Mouse (Mus musculus) kidney, adult 2 months (tissue): ENCODE results near the gene Cfap298.

Experiments used
- CTCF ChIP-seq: fragments of 200-500 bp; conservative IDR thresholded peaks from 2 replicates; pipeline ENCODE4 v1.5.1; 2011; ENCODE audit warnings: low read depth, mild to moderate bottlenecking, control low read depth, low read length, moderate library complexity, mixed read lengths; ENCODE audit not compliant: insufficient read depth, insufficient read length
- POLR2A ChIP-seq: fragments of 200-500 bp; IDR thresholded peaks from one replicate; pipeline ENCODE4 v1.6.1; 2011; ENCODE audit warnings: low read depth, low read length, control low read depth

GRCm38 (mm10) chr16:90950354-90950963, 15.5 kb upstream of the Cfap298 start:
- no peak for TF ChIP-seq CTCF
- TF ChIP-seq POLR2A: no peak
